Mouse (Mus musculus) forelimb bud, embryonic 11.5 days (tissue): ENCODE data around the gene Kifc5b.
"Not testable (repeated sequence)": the region's sequence is repeated elsewhere in the genome, so short reads cannot be mapped to it uniquely, and the experiment has no call there.

Experiments
- DNase-seq: peaks from one replicate; pipeline ENCODE4 v3.0.0-alpha.2; 2012; ENCODE audit warnings: low read depth, low spot score

Gene Kifc5b

GRCm38 (mm10) chr17:26916711-26917482 lies at the start of gene Kifc5b:
Gene Kifc5b, plus strand, starts transcription at chr17:26917091.
- DNase-seq, result peak; percentile 100

- DNase-seq, result no peak
Observed at GRCm38 (mm10) chr17:26868756-26869155, 48.1 kb upstream of the Kifc5b start.

GRCm38 (mm10) chr17:26872870-26873269 lies 44.0 kb upstream of the Kifc5b start:
- no peak for DNase-seq

- no peak for DNase-seq
Observed at GRCm38 (mm10) chr17:26873502-26873901, 43.4 kb upstream of the Kifc5b start.

- no peak for DNase-seq
Observed at GRCm38 (mm10) chr17:26874542-26874941, 42.3 kb upstream of the Kifc5b start.

GRCm38 (mm10) chr17:26877927-26878326 lies 39.0 kb upstream of the Kifc5b start:
- no peak for DNase-seq

GRCm38 (mm10) chr17:26879235-26879634 lies 37.7 kb upstream of the Kifc5b start:
- no peak for DNase-seq

- no peak for DNase-seq
Observed at GRCm38 (mm10) chr17:26882706-26883105, 34.2 kb upstream of the Kifc5b start.

GRCm38 (mm10) chr17:26883585-26883984 lies 33.3 kb upstream of the Kifc5b start:
- DNase-seq, result no peak

GRCm38 (mm10) chr17:26884995-26885926 lies 31.6 kb upstream of the Kifc5b start:
- DNase-seq, result peak; percentile 52

- DNase-seq, result peak; percentile 88
Observed at GRCm38 (mm10) chr17:26886047-26886749, 30.7 kb upstream of the Kifc5b start.

- DNase-seq, result no peak
Observed at GRCm38 (mm10) chr17:26887926-26888325, 29.0 kb upstream of the Kifc5b start.

- no peak for DNase-seq
Observed at GRCm38 (mm10) chr17:26892635-26893375, 24.1 kb upstream of the Kifc5b start.

GRCm38 (mm10) chr17:26893492-26893891 lies 23.4 kb upstream of the Kifc5b start:
- DNase-seq, result no peak

GRCm38 (mm10) chr17:26894342-26894741 lies 22.5 kb upstream of the Kifc5b start:
- DNase-seq, result no peak

GRCm38 (mm10) chr17:26895578-26895977 lies 21.3 kb upstream of the Kifc5b start:
- peak; percentile 71 for DNase-seq

GRCm38 (mm10) chr17:26900916-26901315 lies 16.0 kb upstream of the Kifc5b start:
- DNase-seq, result no peak

GRCm38 (mm10) chr17:26904320-26904719 lies 12.6 kb upstream of the Kifc5b start:
- no peak for DNase-seq

- not testable (repeated sequence) for DNase-seq
Observed at GRCm38 (mm10) chr17:26907506-26907905, 9.4 kb upstream of the Kifc5b start.

GRCm38 (mm10) chr17:26915248-26915647 lies 1.6 kb upstream of the Kifc5b start:
- DNase-seq, result no peak

- DNase-seq, result not testable (repeated sequence)
Observed at GRCm38 (mm10) chr17:26917560-26917959, 669 bp downstream of the Kifc5b start.
